Mouse (Mus musculus): ENCODE results near the gene Lpcat1.

- TF ChIP-seq CTCF (IDR thresholded peaks at IDR 0.05; ENCODE audit: low read depth) (no peak), EP300 (IDR thresholded peaks at IDR 0.05; ENCODE audit: low read depth) (no peak)
Observed at GRCm38 (mm10) chr13:73496137-73496536, 29.1 kb downstream of the Lpcat1 start.
